Mouse (Mus musculus): ENCODE data around the gene Pla2g4d. TPM values are rescaled to one million over a fixed set of nuclear protein-coding genes. Genes with fewer than 3 reads are reported as not detected.

Gene Pla2g4d
- polyA plus RNA-seq, 1 experiment from 2014 or later, result 0.06 TPM

Other genes starting within 250 kb of the Pla2g4d start
- gene Ehd4, start 134.6 kb downstream of the Pla2g4d start, polyA plus RNA-seq (2015; fragmentation: Nextera tagmentation; extraction: Ambion mirVana), result 15.1 and 15.7 TPM in 2 replicates
- gene Pla2g4e, start 43.9 kb downstream of the Pla2g4d start, polyA plus RNA-seq (2015; fragmentation: Nextera tagmentation; extraction: Ambion mirVana), result 1.1 and 1.3 TPM in 2 replicates
- gene Pla2g4f, start 25.0 kb upstream of the Pla2g4d start, polyA plus RNA-seq (2015; fragmentation: Nextera tagmentation; extraction: Ambion mirVana), result not detected in 2 replicates
- 42.4 and 45.0 TPM in 2 replicates for gene Vps39, start 63.9 kb upstream of the Pla2g4d start, polyA plus RNA-seq (2015; fragmentation: Nextera tagmentation; extraction: Ambion mirVana)
- gene Ganc, start 114.7 kb upstream of the Pla2g4d start, polyA plus RNA-seq (2015; fragmentation: Nextera tagmentation; extraction: Ambion mirVana), result 8.2 and 8.4 TPM in 2 replicates
- gene Tmem87a, start 114.9 kb upstream of the Pla2g4d start, polyA plus RNA-seq (2015; fragmentation: Nextera tagmentation; extraction: Ambion mirVana), result 7.2 and 9.6 TPM in 2 replicates
- gene Capn3, start 166.8 kb upstream of the Pla2g4d start, polyA plus RNA-seq (2015; fragmentation: Nextera tagmentation; extraction: Ambion mirVana), result 1.0 and 1.1 TPM in 2 replicates